Mouse (Mus musculus) stomach, postnatal 0 days (tissue): Measurements from ENCODE around the gene Polr3h.

Source experiments
- CTCF ChIP-seq: IDR thresholded peaks from 2 replicates; pipeline ENCODE4 v1.5.1; 2016; ENCODE audit warnings: antibody characterized with exemption, low read depth, mild to moderate bottlenecking, moderate library complexity
- EP300 ChIP-seq: optimal IDR thresholded peaks from 2 replicates; pipeline ENCODE3; 2016; ENCODE audit warnings: antibody characterized with exemption

DNA sequence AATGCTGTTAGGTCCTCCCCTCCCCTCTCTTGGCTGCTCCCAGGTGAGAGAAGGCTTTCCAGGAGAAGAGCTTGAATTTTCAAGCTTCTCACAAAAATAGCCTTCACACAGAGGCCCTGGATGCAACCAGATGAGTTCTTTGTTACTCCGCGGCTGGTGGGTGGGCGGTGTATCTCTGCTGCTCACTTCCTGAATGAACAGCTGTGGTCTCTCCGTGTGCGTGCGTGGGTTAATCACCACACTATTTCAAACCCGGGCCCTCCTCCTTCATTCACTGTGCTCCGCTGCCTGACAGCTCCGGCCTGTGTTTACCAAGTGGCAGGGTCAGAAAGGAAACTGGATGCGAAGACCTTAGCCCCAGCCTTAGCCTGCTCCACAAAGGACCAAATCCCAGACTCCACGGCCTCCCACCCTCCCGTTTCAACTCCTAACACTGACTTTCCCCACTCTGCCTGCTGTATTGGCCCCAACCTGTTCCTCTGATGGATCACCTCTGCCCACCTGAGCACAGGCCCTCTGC, 7.0 kb upstream of the Polr3h start:
- no peak for TF ChIP-seq EP300
- TF ChIP-seq CTCF, result no peak
